Mouse (Mus musculus) liver, embryonic 14.5 days (tissue): ENCODE measurements around the gene Slc38a6. TPM values are rescaled to one million over a fixed set of nuclear protein-coding genes. Genes with fewer than 3 reads are reported as not detected.

Experiments
- ATAC-seq: fragments of 200-750 bp; cut with Nextera tagmentation; 2 replicates; pipeline ENCODE4 v1.8.0; 2017; ENCODE audit warnings: moderate number of reproducible peaks, mild to moderate bottlenecking, moderate library complexity; ENCODE audit not compliant: insufficient read depth
- DNase-seq, 3 experiments: peaks; one replicate each; pipeline ENCODE4 v3.0.0-alpha.2; 2012 to 2013; ENCODE audit warnings: low read depth in 3 of 3, low spot score in 3 of 3
- H3K27ac ChIP-seq: fragments of 300-500 bp; sonication (generic); 2 replicates; pipeline ENCODE4 v1.5.1; 2014; ENCODE audit warnings: moderate library complexity, mild to moderate bottlenecking, control low read depth, inconsistent platforms
- H3K27me3 ChIP-seq: fragments of 300-500 bp; sonication (generic); 2 replicates; pipeline ENCODE4 v1.6.1; 2014; ENCODE audit warnings: mild to moderate bottlenecking, low read length, moderate library complexity; ENCODE audit not compliant: control insufficient read depth, insufficient read depth
- H3K36me3 ChIP-seq: fragments of 300-500 bp; sonication (generic); replicated peaks from 2 replicates; pipeline ENCODE4 v1.6.1; 2014; ENCODE audit warnings: low read depth; ENCODE audit not compliant: control insufficient read depth, insufficient read depth
- H3K4me1 ChIP-seq, 2 experiments: fragments of 200-500 bp in 1 of 2; fragments of 300-500 bp in 1 of 2; sonication (generic) in 1 of 2; replicated peaks; 2 replicates each; pipeline ENCODE4 v1.6.1; 2012 to 2014; ENCODE audit warnings: antibody characterized with exemption in 1 of 2, inconsistent platforms in 1 of 2, low read length in 1 of 2; ENCODE audit not compliant: control insufficient read depth in 2 of 2, insufficient read depth in 2 of 2
- H3K4me2 ChIP-seq: fragments of 300-500 bp; sonication (generic); 2 replicates; pipeline ENCODE4 v1.6.1; 2014; ENCODE audit warnings: low read depth, mild to moderate bottlenecking, control low read depth, moderate library complexity
- H3K4me3 ChIP-seq, 2 experiments: fragments of 200-500 bp in 1 of 2; fragments of 300-500 bp in 1 of 2; sonication (generic) in 1 of 2; 2 replicates each; pipeline ENCODE4 v1.5.1; 2012 to 2014; ENCODE audit warnings: low read depth in 2 of 2, low read length in 2 of 2, mild to moderate bottlenecking in 2 of 2, control low read depth in 1 of 2, inconsistent platforms in 1 of 2, moderate library complexity in 1 of 2; ENCODE audit not compliant: insufficient read depth in 1 of 2
- H3K9ac ChIP-seq: fragments of 300-500 bp; sonication (generic); replicated peaks from 2 replicates; pipeline ENCODE4 v1.6.1; 2014; ENCODE audit warnings: mild to moderate bottlenecking, control low read depth, moderate library complexity
- H3K9me3 ChIP-seq: fragments of 300-500 bp; sonication (generic); 2 replicates; pipeline ENCODE4 v1.6.1; 2016; ENCODE audit warnings: low read length, mixed read lengths; ENCODE audit not compliant: control insufficient read depth
- CTCF ChIP-seq: IDR thresholded peaks from 2 replicates; pipeline ENCODE4 v1.5.1; 2016; ENCODE audit warnings: antibody characterized with exemption, low read depth, control low read depth
- EP300 ChIP-seq: IDR thresholded peaks from 2 replicates; pipeline ENCODE4 v1.6.1; 2016; ENCODE audit warnings: antibody characterized with exemption, low read depth
- WGBS: fragments of 180-500 bp; shearing (Covaris S2); extraction: QIAGEN DNeasy Blood & Tissue Kit; methylation state at CpG from one replicate; pipeline ENCODE4 v1.1.7; 2014; ENCODE audit not compliant: insufficient replicate concordance; 5-methylcytosine and 5-hydroxymethylcytosine counted together
- polyA plus RNA-seq, 2 experiments: library from polyadenylated mRNA; depleted of rRNA in 1 of 2; stranded (reverse) in 1 of 2; unstranded in 1 of 2; fragments of >200 nt; fragmentation: Nextera tagmentation in 1 of 2; extraction: Ambion mirVana in 1 of 2; gene quantifications; 2 replicates each; pipeline versions ENCODE4 v1.2.1 to v1.2.3; 2012 to 2014

The Slc38a6 gene
- polyA plus RNA-seq, 2 experiments: 2.1 to 2.4 TPM

GRCm38 (mm10) chr12:73269933-73270332 is 16.6 kb upstream of the Slc38a6 start:
- H3K4me1 ChIP-seq: no peaks in the 10 kb centered on the region
- no peak overlapping the region for H3K27ac ChIP-seq
- no peak overlapping the region for H3K9ac ChIP-seq
- H3K9me3 ChIP-seq: no peaks in the 10 kb centered on the region
- H3K4me3 ChIP-seq: no peak overlapping the region
- no peak for TF ChIP-seq EP300
- DNase-seq (no peak), ATAC-seq (no peak)
- H3K36me3 ChIP-seq: no peaks in the 10 kb centered on the region
- no peak overlapping the region for H3K4me2 ChIP-seq
- WGBS: 75% methylated on average over 4 of the region's 4 CpGs
- no peaks in the 10 kb centered on the region for H3K27me3 ChIP-seq

- ATAC-seq (no peak), DNase-seq (no peak)
- Histone ChIP-seq H3K4me2 (no peak overlapping the region), H3K4me1 (no peaks in the 10 kb centered on the region), H3K27ac (no peak overlapping the region), H3K4me3 (no peak overlapping the region), H3K9me3 (no peaks in the 10 kb centered on the region), H3K27me3 (no peaks in the 10 kb centered on the region), H3K36me3 (peaks cover 9% of the 10 kb centered on the region), H3K9ac (no peak overlapping the region)
- TF ChIP-seq CTCF (no peak), EP300 (no peak)
- 71% methylated on average over 3 of the region's 3 CpGs for WGBS
These were observed 11.7 kb upstream of the Slc38a6 start for GRCm38 (mm10) chr12:73274921-73275320.

GRCm38 (mm10) chr12:73287609-73288008 is 1.0 kb downstream of the Slc38a6 start:
- H3K4me3 ChIP-seq: peak overlapping the region in 1 of 2 experiments; percentile 83; a peak in 2 of 4 replicates
- H3K4me2 ChIP-seq: peak overlapping the region; percentile 84
- no peaks in the 10 kb centered on the region for H3K36me3 ChIP-seq
- H3K27ac ChIP-seq: no peak overlapping the region
- no peak for DNase-seq
- no peak for TF ChIP-seq EP300
- no peak for TF ChIP-seq CTCF
- H3K27me3 ChIP-seq: no peaks in the 10 kb centered on the region
- no peak overlapping the region; the same call in none of the 2 replicates for H3K9ac ChIP-seq
- ATAC-seq: no peak
- H3K9me3 ChIP-seq: no peaks in the 10 kb centered on the region
- WGBS: 50% methylated on average over 8 of the region's 8 CpGs
- H3K4me1 ChIP-seq: peaks cover 0 to 17% of the 10 kb centered on the region in 2 experiments; a peak in 2 of 4 replicates

- H3K27me3 ChIP-seq: no peaks in the 10 kb centered on the region
- no peak overlapping the region for H3K27ac ChIP-seq
- no peak overlapping the region for H3K4me2 ChIP-seq
- no peak overlapping the region for H3K9ac ChIP-seq
- no peak for DNase-seq
- H3K36me3 ChIP-seq: no peaks in the 10 kb centered on the region
- no peak overlapping the region for H3K4me3 ChIP-seq
- H3K4me1 ChIP-seq: peaks cover 0 to 17% of the 10 kb centered on the region in 2 experiments; a peak in 2 of 4 replicates
- TF ChIP-seq EP300 (no peak), CTCF (no peak)
- H3K9me3 ChIP-seq: no peaks in the 10 kb centered on the region
- no peak for ATAC-seq
- WGBS: 65% methylated on average over 3 of the region's 3 CpGs
These were observed 2.0 kb downstream of the Slc38a6 start for GRCm38 (mm10) chr12:73288626-73289025.

GRCm38 (mm10) chr12:73294884-73295283 is 8.3 kb downstream of the Slc38a6 start:
- H3K4me1 ChIP-seq: no peaks in the 10 kb centered on the region
- no peak for DNase-seq
- ATAC-seq: no peak
- no peak overlapping the region for H3K27ac ChIP-seq
- no peak overlapping the region for H3K4me3 ChIP-seq
- no peak overlapping the region for H3K4me2 ChIP-seq
- no peak for TF ChIP-seq EP300
- no peak for TF ChIP-seq CTCF
- H3K27me3 ChIP-seq: no peaks in the 10 kb centered on the region
- no peak overlapping the region for H3K9ac ChIP-seq
- no peaks in the 10 kb centered on the region for H3K36me3 ChIP-seq
- H3K9me3 ChIP-seq: no peaks in the 10 kb centered on the region
